Mouse (Mus musculus): ENCODE data around the gene Grip1. TPM values are rescaled to one million over a fixed set of nuclear protein-coding genes. Genes with fewer than 3 reads are reported as not detected.

Gene Grip1
- polyA plus RNA-seq, 1 experiment: 0.13 TPM

DNA sequence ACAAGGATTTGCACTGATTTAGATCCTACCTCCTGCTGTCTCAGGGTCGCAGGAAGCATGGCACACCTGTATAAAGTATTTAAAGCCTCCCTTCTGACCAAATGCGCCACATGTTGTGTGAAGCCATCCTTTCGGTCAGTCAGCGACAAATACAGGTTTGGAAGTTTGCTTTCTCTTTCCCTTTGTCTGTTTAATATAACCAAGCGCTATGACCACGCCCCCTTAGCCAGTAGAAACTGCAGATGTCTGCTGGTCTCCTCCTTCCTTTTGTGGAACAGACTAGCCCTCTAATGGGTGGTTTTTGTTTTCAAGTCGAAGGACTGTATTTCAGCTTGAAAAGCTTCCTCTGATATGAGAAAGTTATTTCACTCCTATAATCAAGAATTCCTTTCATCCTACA is 161.1 kb downstream of the Grip1 start:
- no peak overlapping the region for H3K27ac ChIP-seq (ENCODE audit: insufficient read depth, low read depth, low read length)
- no peaks in the 10 kb centered on the region for H3K36me3 ChIP-seq (ENCODE audit: control insufficient read depth, insufficient read depth, low read length)
- no peak overlapping the region for H3K4me3 ChIP-seq (ENCODE audit: low read depth, low read length)
- H3K27me3 ChIP-seq (ENCODE audit: control insufficient read depth, insufficient read depth, low read length): no peaks in the 10 kb centered on the region
- peaks cover 5% of the 10 kb centered on the region for H3K4me1 ChIP-seq (ENCODE audit: control insufficient read depth, insufficient read depth, insufficient read length, low read length)
- TF ChIP-seq POLR2A (IDR thresholded peaks at IDR 0.05; ENCODE audit: low read depth, low read length): no peak
- TF ChIP-seq CTCF (IDR thresholded peaks at IDR 0.05; ENCODE audit: extremely low read depth, insufficient read length, insufficient replicate concordance, low read depth, low read length): no peak
- 35% methylated on average over 7 of the region's 7 CpGs for WGBS

DNA sequence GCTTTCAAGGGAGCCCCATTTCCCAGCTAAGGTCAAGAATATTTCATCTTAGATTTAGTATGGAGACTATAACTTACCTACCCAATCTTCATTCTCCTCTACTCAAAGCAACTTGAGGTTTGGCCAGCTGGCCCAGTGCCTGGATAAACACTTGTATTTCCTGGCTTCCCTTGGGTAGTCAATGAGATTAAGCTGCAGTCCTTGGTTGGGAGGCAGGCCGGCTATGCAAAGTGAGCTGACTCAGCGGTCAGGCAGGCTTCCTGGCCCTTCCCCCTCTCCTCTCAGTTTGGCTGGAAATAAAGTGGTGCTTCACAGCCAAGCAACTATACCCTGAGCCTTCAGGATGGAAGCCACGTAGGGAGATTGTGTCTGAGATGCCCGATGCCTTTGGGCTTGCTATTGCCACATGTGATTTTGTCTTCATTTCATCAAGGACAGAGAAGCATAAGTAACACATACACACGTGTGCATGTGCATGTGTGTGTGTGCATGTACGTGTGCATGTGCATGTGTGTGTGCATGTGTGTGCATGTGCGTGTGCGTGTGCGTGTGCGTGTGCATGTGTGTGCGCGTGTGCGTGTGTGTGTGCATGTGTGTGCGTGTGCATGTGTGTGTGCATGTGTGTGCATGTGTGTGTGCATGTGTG is 161.7 kb downstream of the Grip1 start:
- Histone ChIP-seq H3K27me3 (ENCODE audit: control insufficient read depth, insufficient read depth, low read length) (no peaks in the 10 kb centered on the region), H3K36me3 (ENCODE audit: control insufficient read depth, insufficient read depth, low read length) (no peaks in the 10 kb centered on the region), H3K4me3 (ENCODE audit: low read depth, low read length) (no peak overlapping the region), H3K4me1 (ENCODE audit: control insufficient read depth, insufficient read depth, insufficient read length, low read length) (peaks cover 5% of the 10 kb centered on the region), H3K27ac (ENCODE audit: insufficient read depth, low read depth, low read length) (no peak overlapping the region)
- TF ChIP-seq CTCF (IDR thresholded peaks at IDR 0.05; ENCODE audit: extremely low read depth, insufficient read length, insufficient replicate concordance, low read depth, low read length) (no peak), POLR2A (IDR thresholded peaks at IDR 0.05; ENCODE audit: low read depth, low read length) (no peak)
- 70% methylated on average over 14 of the region's 14 CpGs for WGBS

DNA sequence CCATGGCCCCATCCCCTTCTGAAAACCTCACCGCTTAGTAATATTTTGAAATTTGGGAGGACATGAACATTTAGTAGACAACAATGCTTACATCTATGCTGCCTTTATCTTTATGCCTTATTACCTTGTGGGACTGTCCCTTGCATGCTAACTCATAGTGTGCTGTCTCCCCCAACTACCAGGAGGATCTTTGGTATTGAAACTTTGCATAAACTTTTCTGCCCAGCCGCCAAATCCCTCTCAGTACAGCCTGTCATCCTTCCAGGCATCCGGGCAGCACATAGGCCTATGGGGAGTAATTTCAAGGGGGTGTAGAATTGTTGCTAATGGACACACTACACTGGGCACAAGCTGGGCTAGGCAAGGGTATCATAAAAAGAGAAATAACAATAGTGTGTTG is 162.4 kb downstream of the Grip1 start:
- TF ChIP-seq POLR2A (IDR thresholded peaks at IDR 0.05; ENCODE audit: low read depth, low read length) (no peak), CTCF (IDR thresholded peaks at IDR 0.05; ENCODE audit: extremely low read depth, insufficient read length, insufficient replicate concordance, low read depth, low read length) (no peak)
- 93% methylated on average over 3 of the region's 3 CpGs for WGBS
- Histone ChIP-seq H3K27me3 (ENCODE audit: control insufficient read depth, insufficient read depth, low read length) (no peaks in the 10 kb centered on the region), H3K36me3 (ENCODE audit: control insufficient read depth, insufficient read depth, low read length) (no peaks in the 10 kb centered on the region), H3K4me1 (ENCODE audit: control insufficient read depth, insufficient read depth, insufficient read length, low read length) (peaks cover 5% of the 10 kb centered on the region), H3K27ac (ENCODE audit: insufficient read depth, low read depth, low read length) (no peak overlapping the region), H3K4me3 (ENCODE audit: low read depth, low read length) (no peak overlapping the region)

GRCm38 (mm10) chr10:119628656-119629055 is 175.0 kb downstream of the Grip1 start:
- no peaks in the 10 kb centered on the region for H3K36me3 ChIP-seq (ENCODE audit: control insufficient read depth, insufficient read depth, low read length)
- no peak overlapping the region for H3K27ac ChIP-seq (ENCODE audit: insufficient read depth, low read depth, low read length)
- 61% methylated on average over 4 of the region's 4 CpGs for WGBS
- H3K4me1 ChIP-seq (ENCODE audit: control insufficient read depth, insufficient read depth, insufficient read length, low read length): no peaks in the 10 kb centered on the region
- no peaks in the 10 kb centered on the region for H3K27me3 ChIP-seq (ENCODE audit: control insufficient read depth, insufficient read depth, low read length)
- H3K4me3 ChIP-seq (ENCODE audit: low read depth, low read length): no peak overlapping the region
- TF ChIP-seq POLR2A (IDR thresholded peaks at IDR 0.05; ENCODE audit: low read depth, low read length): no peak
- no peak for TF ChIP-seq CTCF (IDR thresholded peaks at IDR 0.05; ENCODE audit: extremely low read depth, insufficient read length, insufficient replicate concordance, low read depth, low read length)

DNA sequence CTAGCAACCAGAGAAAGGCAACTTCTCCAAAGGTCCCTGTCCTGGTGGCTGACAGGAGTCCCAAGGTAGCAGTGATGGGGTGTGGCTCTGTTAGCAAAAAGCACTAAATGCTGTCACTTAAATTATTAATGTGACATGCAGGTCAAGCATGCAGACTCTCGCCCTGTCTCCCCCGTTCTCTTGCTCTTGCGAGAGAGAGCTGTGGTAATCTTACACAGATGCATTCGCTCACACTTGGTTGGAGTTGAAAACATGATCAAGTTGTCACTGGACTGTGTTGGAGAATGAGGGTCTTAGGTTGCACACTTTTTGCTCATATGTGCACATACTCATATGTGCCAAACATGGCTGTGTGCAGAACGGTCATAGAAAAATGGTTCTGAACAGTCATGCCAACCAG is 176.8 kb downstream of the Grip1 start:
- 88% methylated on average over 5 of the region's 5 CpGs for WGBS
- Histone ChIP-seq H3K27ac (ENCODE audit: insufficient read depth, low read depth, low read length) (no peak overlapping the region), H3K36me3 (ENCODE audit: control insufficient read depth, insufficient read depth, low read length) (no peaks in the 10 kb centered on the region), H3K27me3 (ENCODE audit: control insufficient read depth, insufficient read depth, low read length) (no peaks in the 10 kb centered on the region), H3K4me3 (ENCODE audit: low read depth, low read length) (no peak overlapping the region), H3K4me1 (ENCODE audit: control insufficient read depth, insufficient read depth, insufficient read length, low read length) (no peaks in the 10 kb centered on the region)
- no peak for TF ChIP-seq POLR2A (IDR thresholded peaks at IDR 0.05; ENCODE audit: low read depth, low read length)
- TF ChIP-seq CTCF (IDR thresholded peaks at IDR 0.05; ENCODE audit: extremely low read depth, insufficient read length, insufficient replicate concordance, low read depth, low read length): no peak

DNA sequence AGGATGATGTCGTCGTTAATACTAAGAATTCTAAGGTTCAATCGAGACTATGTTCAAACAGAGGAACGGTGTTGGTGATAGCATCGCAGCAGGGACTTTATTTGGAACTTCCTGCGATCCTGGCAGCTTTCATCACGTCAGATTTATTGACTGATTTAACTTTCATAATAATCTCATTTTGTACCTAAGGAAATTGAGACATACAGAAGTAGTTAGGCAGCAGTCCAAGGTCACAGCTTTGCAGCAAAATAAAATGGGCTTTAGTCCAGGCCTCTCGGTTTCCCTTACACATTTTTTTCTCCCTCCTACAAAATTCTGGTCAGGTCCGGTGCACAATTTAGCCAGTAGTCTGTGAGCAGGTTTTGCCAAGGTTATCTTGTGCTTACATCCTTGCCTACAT is 178.3 kb downstream of the Grip1 start:
- TF ChIP-seq CTCF (IDR thresholded peaks at IDR 0.05; ENCODE audit: extremely low read depth, insufficient read length, insufficient replicate concordance, low read depth, low read length) (no peak), POLR2A (IDR thresholded peaks at IDR 0.05; ENCODE audit: low read depth, low read length) (no peak)
- Histone ChIP-seq H3K36me3 (ENCODE audit: control insufficient read depth, insufficient read depth, low read length) (no peaks in the 10 kb centered on the region), H3K4me1 (ENCODE audit: control insufficient read depth, insufficient read depth, insufficient read length, low read length) (no peaks in the 10 kb centered on the region), H3K27me3 (ENCODE audit: control insufficient read depth, insufficient read depth, low read length) (no peaks in the 10 kb centered on the region), H3K27ac (ENCODE audit: insufficient read depth, low read depth, low read length) (no peak overlapping the region), H3K4me3 (ENCODE audit: low read depth, low read length) (no peak overlapping the region)
- WGBS: 65% methylated on average over 9 of the region's 9 CpGs

- Histone ChIP-seq H3K4me3 (ENCODE audit: low read depth, low read length) (no peak overlapping the region), H3K36me3 (ENCODE audit: control insufficient read depth, insufficient read depth, low read length) (no peaks in the 10 kb centered on the region), H3K27me3 (ENCODE audit: control insufficient read depth, insufficient read depth, low read length) (no peaks in the 10 kb centered on the region), H3K27ac (ENCODE audit: insufficient read depth, low read depth, low read length) (no peak overlapping the region), H3K4me1 (ENCODE audit: control insufficient read depth, insufficient read depth, insufficient read length, low read length) (no peaks in the 10 kb centered on the region)
- TF ChIP-seq CTCF (IDR thresholded peaks at IDR 0.05; ENCODE audit: extremely low read depth, insufficient read length, insufficient replicate concordance, low read depth, low read length) (no peak), POLR2A (IDR thresholded peaks at IDR 0.05; ENCODE audit: low read depth, low read length) (no peak)
- WGBS: 47% methylated on average over 6 of the region's 6 CpGs
Observed at GRCm38 (mm10) chr10:119634544-119634943, 180.9 kb downstream of the Grip1 start.
